Mouse (Mus musculus): ENCODE measurements at regions not wholly inside any gene's neighbourhood (a gene's known extent, or its start where the extent isn't known, plus 50 kb on each side); places are given as distances from the start of the nearest gene placed in this dataset.
A peak's percentile ranks its signal among the peaks of the same experiment; 100 is the strongest.

DNA sequence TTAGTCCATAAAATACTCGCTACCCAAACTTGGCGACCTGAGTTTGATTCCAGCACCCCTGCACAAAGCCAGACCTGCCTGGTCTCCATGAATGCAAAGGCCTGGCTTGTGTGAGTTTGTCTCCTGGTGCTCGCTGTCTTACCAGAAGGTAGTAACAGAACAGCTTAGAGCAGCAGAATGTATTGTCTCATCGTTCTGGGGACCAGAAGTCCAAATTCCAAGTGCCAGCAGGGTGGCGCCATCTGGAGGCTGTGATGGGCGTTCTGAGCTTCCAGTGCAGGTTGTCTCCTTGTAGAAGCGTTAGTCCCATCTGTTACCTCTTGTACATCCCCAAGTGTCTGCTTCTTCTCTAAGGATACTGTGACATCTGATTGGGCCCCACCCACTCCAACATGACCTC, 57.5 kb upstream of the Sec14l1 start (continued):
- TF ChIP-seq BHLHE40 (IDR thresholded peaks at IDR 0.05; ENCODE audit: low read depth, low read length) (no peak), IRF4 (IDR thresholded peaks at IDR 0.05; ENCODE audit: low read depth, low read length) (0 out of 2 replicates have a peak, but pooled peaks have one; percentile 7)

- Histone ChIP-seq H3K79me2 (replicated peaks; ENCODE audit: control insufficient read depth, extremely low read depth, insufficient read depth, poor library complexity, severe bottlenecking) (no peaks in the 10 kb centered on the region), H3K27me3 (replicated peaks) (peaks cover 45% of the 10 kb centered on the region), H3K9me3 (replicated peaks; ENCODE audit: low read length) (peaks cover 6% of the 10 kb centered on the region), H3K27ac (ENCODE audit: insufficient read depth, low read depth) (no peak overlapping the region), H3K4me1 (ENCODE audit: control insufficient read depth in 1 of 2, insufficient read depth in 2 of 2) (peaks cover 5 to 7% of the 10 kb centered on the region in 2 experiments; a peak in 3 of 4 replicates), H3K4me3 (replicated peaks in 1 of 3; ENCODE audit: low read depth in 2 of 3, low read length in 2 of 3, poor library complexity in 1 of 3) (no peak overlapping the region), H3K36me3 (replicated peaks in 1 of 2; ENCODE audit: control insufficient read depth in 1 of 2, insufficient read depth in 1 of 2, low read length in 1 of 2) (no peaks in the 10 kb centered on the region), H3K9ac (ENCODE audit: insufficient read depth, low read depth) (no peak overlapping the region), H3K4me2 (ENCODE audit: insufficient read depth, low read depth, poor library complexity, severe bottlenecking) (no peak overlapping the region)
- TF ChIP-seq ZMIZ1 (IDR thresholded peaks at IDR 0.05; ENCODE audit: low read depth, low read length) (no peak), ZKSCAN1 (IDR thresholded peaks at IDR 0.05; ENCODE audit: borderline replicate concordance, low read depth, low read length) (no peak), NRF1 (IDR thresholded peaks at IDR 0.05; ENCODE audit: low read depth, low read length) (peak; percentile 59)
- in situ Hi-C loops (cut with MboI; ENCODE audit: low pct_ligation_motif_present, low pct_unique_long_range_greater_than_20kb, low sequenced_read_pairs) (loop anchor here (10.0 kb wide), 1 partner anchor 414 kb away; no protein-coding TSS in a partner anchor), dilution Hi-C loops (cut with MboI; ENCODE audit: extremely low pct_ligation_motif_present, extremely low pct_unique_long_range_greater_than_20kb, low sequenced_read_pairs) (no loop called here)
- DNase-seq (ENCODE audit: extremely low read depth), result no peak
Measured at GRCm38 (mm10) chr11:117059120-117059519, 55.8 kb upstream of the Sec14l1 start.

- dilution Hi-C loops (cut with MboI; ENCODE audit: extremely low pct_ligation_motif_present, extremely low pct_unique_long_range_greater_than_20kb, low sequenced_read_pairs) (no loop called here), in situ Hi-C loops (cut with MboI; ENCODE audit: low pct_ligation_motif_present, low pct_unique_long_range_greater_than_20kb, low sequenced_read_pairs) (loop anchor here (10.0 kb wide), 1 partner anchor 415 kb away; no protein-coding TSS in a partner anchor)
- Histone ChIP-seq H3K4me1 (ENCODE audit: control insufficient read depth in 1 of 2, insufficient read depth in 2 of 2) (peaks cover 5 to 7% of the 10 kb centered on the region in 2 experiments; a peak in 3 of 4 replicates), H3K9ac (ENCODE audit: insufficient read depth, low read depth) (no peak overlapping the region), H3K4me3 (replicated peaks in 1 of 3; ENCODE audit: low read depth in 2 of 3, low read length in 2 of 3, poor library complexity in 1 of 3) (no peak overlapping the region), H3K9me3 (replicated peaks; ENCODE audit: low read length) (peaks cover 6% of the 10 kb centered on the region), H3K27ac (ENCODE audit: insufficient read depth, low read depth) (no peak overlapping the region), H3K4me2 (ENCODE audit: insufficient read depth, low read depth, poor library complexity, severe bottlenecking) (0 out of 2 replicates have a peak overlapping the region, but pooled peaks have one; percentile 14), H3K27me3 (replicated peaks) (peaks cover 51% of the 10 kb centered on the region), H3K79me2 (replicated peaks; ENCODE audit: control insufficient read depth, extremely low read depth, insufficient read depth, poor library complexity, severe bottlenecking) (no peaks in the 10 kb centered on the region), H3K36me3 (replicated peaks in 1 of 2; ENCODE audit: control insufficient read depth in 1 of 2, insufficient read depth in 1 of 2, low read length in 1 of 2) (no peaks in the 10 kb centered on the region)
- TF ChIP-seq JUND (conservative IDR thresholded peaks at IDR 0.05; ENCODE audit: low read depth, low read length) (no peak), ELF1 (IDR thresholded peaks at IDR 0.05; ENCODE audit: low read depth, low read length) (no peak), POLR2A (IDR thresholded peaks at IDR 0.05; ENCODE audit: low read depth, low read length) (no peak), MAZ (IDR thresholded peaks at IDR 0.05; ENCODE audit: low read depth, low read length) (no peak), MAX (IDR thresholded peaks at IDR 0.05; ENCODE audit: low read length) (no peak), MXI1 (IDR thresholded peaks at IDR 0.05; ENCODE audit: low read depth, low read length) (no peak), CHD1 (IDR thresholded peaks at IDR 0.05; ENCODE audit: low read depth, low read length) (no peak), ZKSCAN1 (IDR thresholded peaks at IDR 0.05; ENCODE audit: borderline replicate concordance, low read depth, low read length) (no peak), POLR2AphosphoS2 (IDR thresholded peaks at IDR 0.05; ENCODE audit: low read depth, low read length) (no peak), MAFK (IDR thresholded peaks at IDR 0.05; ENCODE audit: insufficient replicate concordance, low read length) (no peak), ZC3H11A (IDR thresholded peaks at IDR 0.05; ENCODE audit: low read depth, low read length) (no peak), ZNF384 (IDR thresholded peaks at IDR 0.05; ENCODE audit: low read depth, low read length) (no peak), USF2 (conservative IDR thresholded peaks at IDR 0.05; ENCODE audit: low read depth, low read length) (no peak), TBP (conservative IDR thresholded peaks at IDR 0.05; ENCODE audit: low read depth, low read length) (no peak), PAX5 (IDR thresholded peaks at IDR 0.05; ENCODE audit: low read length) (no peak)
- no peak for DNase-seq (ENCODE audit: extremely low read depth)
Measured at GRCm38 (mm10) chr11:117059981-117060705, 54.8 kb upstream of the Sec14l1 start.
